Mouse (Mus musculus) midbrain, embryonic 15.5 days (tissue): ENCODE measurements at regions not wholly inside any gene's neighbourhood (a gene's known extent, or its start where the extent isn't known, plus 50 kb on each side); places are given as distances from the start of the nearest gene placed in this dataset.

ENCODE experiments used
- ATAC-seq: fragments of 200-750 bp; cut with Nextera tagmentation; replicated peaks from 2 replicates; pipeline ENCODE4 v1.8.0; 2017; ENCODE audit warnings: moderate TSS enrichment
- H3K27ac ChIP-seq: fragments of 300-500 bp; sonication (generic); 2 replicates; pipeline ENCODE4 v1.5.1; 2015; ENCODE audit warnings: mild to moderate bottlenecking, inconsistent platforms
- H3K27me3 ChIP-seq: fragments of 300-500 bp; sonication (generic); replicated peaks from 2 replicates; pipeline ENCODE4 v1.6.1; 2015; ENCODE audit warnings: inconsistent platforms
- H3K36me3 ChIP-seq: fragments of 300-500 bp; sonication (generic); replicated peaks from 2 replicates; pipeline ENCODE4 v1.6.1; 2015; ENCODE audit warnings: inconsistent platforms
- H3K4me1 ChIP-seq: fragments of 300-500 bp; sonication (generic); 2 replicates; pipeline ENCODE4 v1.6.1; 2015; ENCODE audit warnings: inconsistent platforms
- H3K4me2 ChIP-seq: fragments of 300-500 bp; sonication (generic); 2 replicates; pipeline ENCODE4 v1.6.1; 2015; ENCODE audit warnings: inconsistent platforms, mild to moderate bottlenecking, moderate library complexity
- H3K4me3 ChIP-seq: fragments of 300-500 bp; sonication (generic); 2 replicates; pipeline ENCODE4 v1.5.1; 2015; ENCODE audit warnings: mild to moderate bottlenecking, inconsistent platforms
- H3K9ac ChIP-seq: fragments of 300-500 bp; sonication (generic); 2 replicates; pipeline ENCODE4 v1.6.1; 2015; ENCODE audit warnings: mild to moderate bottlenecking, inconsistent platforms
- H3K9me3 ChIP-seq: fragments of 300-500 bp; sonication (generic); 2 replicates; pipeline ENCODE4 v1.6.1; 2016; ENCODE audit warnings: inconsistent platforms
- WGBS: fragments of 180-500 bp; shearing (Covaris S2); methylation state at CpG from one replicate; pipeline ENCODE4 v1.1.7; 2015; ENCODE audit warnings: mixed read lengths; 5-methylcytosine and 5-hydroxymethylcytosine counted together

DNA sequence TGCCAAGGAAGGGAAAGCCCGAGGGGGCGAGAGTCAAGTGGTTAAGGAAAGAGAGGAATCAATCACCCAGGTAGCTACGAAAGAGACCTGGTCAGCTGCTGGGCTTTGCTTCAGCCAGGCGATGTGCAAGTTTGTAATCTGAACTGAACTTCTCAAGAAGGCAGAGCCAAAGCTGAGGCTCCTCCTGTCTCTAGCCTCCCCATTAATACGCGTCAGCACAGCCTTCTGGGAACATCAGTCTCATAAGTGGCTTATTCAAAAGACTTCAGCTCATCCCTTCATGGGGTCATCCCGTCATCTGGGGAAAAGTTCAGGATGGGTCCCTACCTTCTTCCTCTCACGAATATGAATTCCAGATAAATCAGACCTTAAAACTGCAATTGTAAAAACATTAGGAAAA is 112.2 kb upstream of the Mgme1 start:
- no peak overlapping the region for H3K9ac ChIP-seq
- H3K27ac ChIP-seq = no peak overlapping the region
- no peak for ATAC-seq
- H3K4me2 ChIP-seq = no peak overlapping the region
- WGBS = 47% methylated on average over 8 of the region's 8 CpGs
- no peaks in the 10 kb centered on the region for H3K9me3 ChIP-seq
- H3K27me3 ChIP-seq = peaks cover 9% of the 10 kb centered on the region; the same call in 1 of the 2 replicates
- no peaks in the 10 kb centered on the region for H3K4me1 ChIP-seq
- H3K36me3 ChIP-seq = no peaks in the 10 kb centered on the region
- H3K4me3 ChIP-seq = no peak overlapping the region

DNA sequence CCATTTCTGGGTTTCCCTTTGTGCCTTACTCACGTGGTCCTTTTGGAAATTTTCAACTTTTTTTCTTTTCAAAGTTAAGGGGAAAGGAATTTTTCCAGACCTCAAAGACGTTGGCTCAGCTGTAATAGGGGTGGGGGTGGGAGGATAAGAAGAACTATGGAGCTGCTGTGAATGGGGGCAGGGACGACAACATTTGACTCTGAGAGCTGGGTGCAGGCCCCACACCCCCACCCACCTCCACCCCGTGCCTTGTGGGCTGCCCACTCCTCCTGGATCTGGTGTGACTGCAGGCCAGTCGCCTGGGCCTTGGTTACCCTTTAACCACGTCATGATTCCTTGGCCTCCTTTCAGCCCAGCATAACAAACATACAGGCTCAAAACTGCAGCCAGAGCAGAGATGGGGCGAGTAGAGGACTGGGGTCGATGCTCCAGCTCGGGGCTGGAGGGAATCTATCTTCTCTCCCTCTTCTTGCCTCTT is 110.6 kb upstream of the Mgme1 start:
- Histone ChIP-seq H3K36me3 (no peaks in the 10 kb centered on the region), H3K27ac (no peak overlapping the region), H3K4me1 (peaks cover 11% of the 10 kb centered on the region), H3K27me3 (peaks cover 9% of the 10 kb centered on the region; the same call in 1 of the 2 replicates), H3K9me3 (no peaks in the 10 kb centered on the region), H3K4me3 (no peak overlapping the region), H3K9ac (no peak overlapping the region), H3K4me2 (no peak overlapping the region)
- ATAC-seq = no peak
- WGBS = 52% methylated on average over 9 of the region's 9 CpGs

DNA sequence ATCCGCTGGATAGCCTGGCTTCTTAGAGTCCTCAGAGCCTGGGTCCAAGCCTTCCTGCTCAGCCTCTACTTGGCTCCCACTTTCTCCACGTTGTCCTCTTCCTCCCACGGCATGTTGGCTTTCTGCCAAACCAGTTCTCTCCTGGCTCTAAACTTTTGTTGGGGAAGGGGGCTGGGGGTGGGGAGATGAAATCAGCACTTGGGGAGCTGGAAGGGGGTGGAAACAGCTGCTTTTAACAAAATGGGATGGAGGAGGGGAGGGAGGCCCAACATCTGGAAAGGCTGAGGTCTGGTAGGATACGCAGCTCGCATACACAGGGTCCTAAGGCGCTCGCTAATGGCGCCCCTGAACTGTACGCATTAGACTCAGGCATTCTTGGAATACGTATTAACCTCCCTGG is 110.0 kb upstream of the Mgme1 start:
- Histone ChIP-seq H3K27me3 (peaks cover 9% of the 10 kb centered on the region; the same call in 1 of the 2 replicates), H3K4me2 (no peak overlapping the region), H3K9me3 (no peaks in the 10 kb centered on the region), H3K9ac (no peak overlapping the region), H3K27ac (no peak overlapping the region), H3K36me3 (no peaks in the 10 kb centered on the region), H3K4me3 (no peak overlapping the region), H3K4me1 (peaks cover 13% of the 10 kb centered on the region)
- ATAC-seq = no peak
- 71% methylated on average over 10 of the region's 10 CpGs for WGBS

DNA sequence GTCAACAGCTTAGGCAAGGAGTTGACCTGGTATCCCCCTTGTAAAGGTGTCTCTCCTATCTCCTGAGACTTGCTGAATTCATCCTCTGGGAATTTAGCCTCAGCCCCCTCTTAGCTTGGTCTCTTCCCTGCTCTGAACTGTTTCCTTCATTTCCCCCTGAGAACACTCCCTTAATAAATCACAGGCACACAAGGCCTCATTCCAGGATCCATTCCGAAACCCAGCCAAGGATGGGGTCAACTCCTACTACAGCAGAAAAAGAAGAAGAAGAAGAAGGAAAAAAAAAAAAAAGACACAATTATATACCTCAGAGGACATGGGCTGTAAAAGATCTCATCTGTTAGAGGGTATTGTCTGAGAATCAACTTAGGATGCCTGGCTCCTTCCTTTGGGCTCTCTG is 108.6 kb upstream of the Mgme1 start:
- no peak overlapping the region for H3K4me3 ChIP-seq
- H3K36me3 ChIP-seq = no peaks in the 10 kb centered on the region
- no peak overlapping the region for H3K4me2 ChIP-seq
- ATAC-seq = no peak
- no peak overlapping the region for H3K9ac ChIP-seq
- no peak overlapping the region for H3K27ac ChIP-seq
- H3K9me3 ChIP-seq = no peaks in the 10 kb centered on the region
- WGBS = 84% methylated on average over 1 of the region's 1 CpGs
- H3K27me3 ChIP-seq = peaks cover 5% of the 10 kb centered on the region; the same call in 1 of the 2 replicates
- H3K4me1 ChIP-seq = peaks cover 23% of the 10 kb centered on the region

DNA sequence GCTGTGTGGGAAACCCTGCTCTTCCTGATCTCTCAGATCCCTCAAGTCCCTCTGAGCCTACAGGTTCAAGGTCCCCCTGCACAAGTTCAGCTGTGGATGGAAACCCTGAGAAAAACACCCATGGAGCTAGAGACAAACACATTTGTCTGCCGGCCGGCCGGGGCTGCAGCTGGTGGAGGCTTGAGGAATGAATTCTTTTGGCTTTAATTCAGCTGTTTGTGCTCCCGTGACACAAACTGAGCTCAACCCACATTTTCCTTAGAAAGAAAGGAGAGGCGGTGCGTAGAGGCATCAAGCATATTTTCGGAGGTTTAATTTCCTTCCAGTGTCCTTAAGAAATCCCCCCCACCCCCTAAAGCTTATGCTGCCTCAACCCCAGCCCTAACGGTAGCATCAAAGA is 106.4 kb upstream of the Mgme1 start:
- H3K9ac ChIP-seq = peak overlapping the region; percentile 19; the same call in 1 of the 2 replicates
- H3K27ac ChIP-seq = peak overlapping the region; percentile 59
- peaks cover 23% of the 10 kb centered on the region for H3K4me1 ChIP-seq
- ATAC-seq = no peak
- H3K9me3 ChIP-seq = no peaks in the 10 kb centered on the region
- WGBS = 6% methylated on average over 8 of the region's 8 CpGs
- no peaks in the 10 kb centered on the region for H3K27me3 ChIP-seq
- H3K4me2 ChIP-seq = peak overlapping the region; percentile 73
- H3K36me3 ChIP-seq = no peaks in the 10 kb centered on the region
- peak overlapping the region; percentile 61 for H3K4me3 ChIP-seq

DNA sequence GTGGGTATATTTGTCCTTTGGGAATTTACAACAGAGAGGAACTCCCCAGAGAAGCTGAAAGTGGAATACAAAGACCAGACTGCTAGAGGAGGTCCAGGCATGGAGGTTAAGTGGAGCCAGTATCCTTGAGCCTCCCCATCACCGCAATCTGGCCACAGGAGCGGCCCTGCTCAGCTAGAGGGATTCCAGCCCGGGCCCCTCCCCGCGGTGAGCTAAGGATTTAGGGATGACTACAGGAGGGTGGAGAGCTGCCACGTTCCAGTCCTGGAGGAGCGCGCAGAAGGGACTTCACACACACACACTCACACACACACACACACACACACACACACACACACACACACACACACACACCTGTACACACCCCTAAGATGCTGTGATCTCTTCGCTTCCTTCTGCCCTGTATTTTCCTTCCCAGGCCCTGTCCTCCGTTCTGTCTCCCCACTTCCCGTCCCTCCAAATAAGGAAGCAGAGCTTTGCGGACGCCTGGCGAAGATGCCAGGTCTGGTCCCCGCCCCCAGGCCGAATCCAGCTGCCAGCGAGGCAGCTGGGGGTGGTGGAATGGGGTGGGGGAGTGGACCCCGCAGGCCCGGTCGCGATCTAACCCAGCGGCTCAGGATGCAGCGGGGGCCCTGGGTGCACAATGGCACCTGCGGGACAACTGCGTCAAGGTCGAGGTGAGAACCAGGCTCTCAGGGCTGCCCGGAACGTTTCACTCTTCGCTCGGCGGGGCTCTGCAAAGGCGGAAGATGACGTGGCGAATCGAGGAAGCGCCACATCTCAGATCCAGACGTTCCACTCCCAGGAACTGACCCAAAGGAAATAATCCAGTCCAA is 105.3 kb upstream of the Mgme1 start:
- ATAC-seq = peak; percentile 87
- Histone ChIP-seq H3K9me3 (no peaks in the 10 kb centered on the region), H3K4me1 (peaks cover 23% of the 10 kb centered on the region), H3K4me2 (peak overlapping the region; percentile 73), H3K27me3 (no peaks in the 10 kb centered on the region), H3K4me3 (peak overlapping the region; percentile 61), H3K36me3 (no peaks in the 10 kb centered on the region), H3K27ac (peak overlapping the region; percentile 97), H3K9ac (peak overlapping the region; percentile 84)
- WGBS = under 1% methylated on average over 36 of the region's 37 CpGs

DNA sequence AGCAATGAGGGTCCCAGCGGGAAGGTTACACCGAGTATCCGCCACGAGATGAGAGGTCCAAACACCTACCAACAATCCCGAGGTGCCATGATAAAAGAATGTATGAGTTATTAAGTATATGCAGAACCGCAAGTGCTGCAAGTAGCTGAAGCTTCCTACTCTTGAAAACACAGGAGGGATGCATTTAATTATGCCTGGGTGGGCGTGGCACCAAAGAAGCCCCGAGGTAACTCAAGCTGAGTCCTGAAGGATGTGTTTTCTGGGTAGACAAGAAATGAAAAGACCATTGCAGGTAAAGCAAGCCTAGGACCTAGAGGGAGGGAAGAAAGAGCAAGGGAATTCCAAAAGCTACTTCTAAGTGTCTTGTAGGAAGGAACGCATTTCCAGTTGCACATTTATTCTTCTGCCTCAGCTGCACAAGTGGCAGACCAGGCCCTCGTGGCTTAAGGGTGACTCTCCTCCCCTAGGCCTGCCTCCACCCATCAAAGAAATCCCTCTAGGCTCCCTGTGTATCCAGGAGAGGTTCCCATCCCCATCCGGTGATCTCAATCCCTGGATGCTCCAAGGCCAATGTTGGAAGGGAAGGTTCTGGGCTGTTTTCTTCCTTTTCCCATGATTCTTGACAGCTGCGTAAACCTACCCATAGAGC is 104.2 kb upstream of the Mgme1 start:
- ATAC-seq = no peak
- Histone ChIP-seq H3K4me1 (peaks cover 23% of the 10 kb centered on the region), H3K9me3 (no peaks in the 10 kb centered on the region), H3K9ac (peak overlapping the region; percentile 84), H3K4me2 (peak overlapping the region; percentile 73), H3K4me3 (peak overlapping the region; percentile 61), H3K36me3 (no peaks in the 10 kb centered on the region), H3K27me3 (no peaks in the 10 kb centered on the region), H3K27ac (peak overlapping the region; percentile 97)
- 28% methylated on average over 12 of the region's 12 CpGs for WGBS

DNA sequence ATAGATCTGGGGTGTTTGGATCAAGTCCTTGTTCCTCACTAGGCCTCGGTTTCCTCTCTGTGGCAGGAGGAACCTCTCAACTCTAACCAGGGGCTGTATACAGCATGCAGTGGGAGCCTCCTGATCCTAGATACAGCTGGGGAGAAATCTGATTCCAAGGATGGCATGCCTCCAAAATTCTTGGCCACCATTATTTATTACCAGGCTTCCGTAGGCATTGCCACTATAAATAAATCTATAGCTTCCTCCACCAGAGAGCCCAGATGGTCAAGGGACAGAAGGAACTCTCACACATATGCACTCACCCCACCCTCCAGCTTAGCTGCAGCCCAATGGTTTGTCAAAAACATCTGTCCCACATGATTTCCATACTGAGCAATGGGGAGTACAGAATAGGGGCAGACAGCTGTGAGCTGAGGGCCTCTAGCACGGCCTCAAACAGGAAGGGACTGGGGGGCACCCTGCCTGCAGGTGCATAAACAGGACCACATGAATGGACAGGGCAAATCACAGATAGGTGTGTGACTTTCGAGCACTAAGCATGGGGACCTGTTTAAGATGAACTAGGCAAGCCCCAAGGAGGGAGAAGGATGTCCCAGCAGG is 100.8 kb upstream of the Mgme1 start:
- Histone ChIP-seq H3K36me3 (no peaks in the 10 kb centered on the region), H3K9ac (no peak overlapping the region), H3K9me3 (no peaks in the 10 kb centered on the region), H3K4me1 (peaks cover 12% of the 10 kb centered on the region), H3K27ac (no peak overlapping the region), H3K27me3 (no peaks in the 10 kb centered on the region), H3K4me2 (no peak overlapping the region), H3K4me3 (no peak overlapping the region)
- no peak for ATAC-seq
- 79% methylated on average over 4 of the region's 4 CpGs for WGBS

DNA sequence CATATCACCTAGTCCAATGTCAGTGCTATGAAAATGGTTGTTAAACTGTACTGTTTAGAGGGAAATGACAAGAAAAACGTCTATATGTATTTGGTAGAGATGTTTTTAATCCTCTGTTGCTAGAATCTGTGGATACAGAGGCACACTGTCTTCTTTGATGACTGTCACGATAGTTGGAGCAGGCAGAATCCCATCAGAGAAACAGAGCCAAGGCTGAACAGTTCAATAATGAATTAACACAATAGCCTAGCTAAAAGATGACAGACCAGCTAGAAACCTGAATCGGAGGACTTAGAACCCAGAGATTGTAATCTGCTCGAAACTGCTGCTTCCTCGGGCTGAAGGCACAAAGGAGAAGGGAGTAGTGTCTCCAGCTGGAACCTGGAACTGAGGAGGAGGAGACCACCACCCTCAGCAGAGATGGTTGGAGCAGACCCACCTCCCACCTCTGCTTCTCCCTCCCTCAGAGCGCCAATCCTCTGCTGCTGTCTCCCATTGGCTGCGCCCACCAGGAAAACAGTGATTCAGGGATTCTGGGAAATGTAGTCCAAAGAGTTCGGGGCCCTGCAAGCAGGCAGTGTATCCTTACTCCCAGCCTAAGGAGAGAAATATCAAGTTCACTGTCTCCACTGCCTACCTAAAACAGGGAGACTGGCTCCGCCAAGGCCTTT is 98.2 kb upstream of the Mgme1 start:
- Histone ChIP-seq H3K9ac (peak overlapping the region; percentile 44), H3K4me2 (peak overlapping the region; percentile 43), H3K27me3 (no peaks in the 10 kb centered on the region), H3K4me3 (peak overlapping the region; percentile 33), H3K4me1 (no peaks in the 10 kb centered on the region), H3K27ac (peak overlapping the region; percentile 71), H3K9me3 (no peaks in the 10 kb centered on the region), H3K36me3 (no peaks in the 10 kb centered on the region)
- 13% methylated on average over 9 of the region's 9 CpGs for WGBS
- peak; percentile 99 for ATAC-seq

DNA sequence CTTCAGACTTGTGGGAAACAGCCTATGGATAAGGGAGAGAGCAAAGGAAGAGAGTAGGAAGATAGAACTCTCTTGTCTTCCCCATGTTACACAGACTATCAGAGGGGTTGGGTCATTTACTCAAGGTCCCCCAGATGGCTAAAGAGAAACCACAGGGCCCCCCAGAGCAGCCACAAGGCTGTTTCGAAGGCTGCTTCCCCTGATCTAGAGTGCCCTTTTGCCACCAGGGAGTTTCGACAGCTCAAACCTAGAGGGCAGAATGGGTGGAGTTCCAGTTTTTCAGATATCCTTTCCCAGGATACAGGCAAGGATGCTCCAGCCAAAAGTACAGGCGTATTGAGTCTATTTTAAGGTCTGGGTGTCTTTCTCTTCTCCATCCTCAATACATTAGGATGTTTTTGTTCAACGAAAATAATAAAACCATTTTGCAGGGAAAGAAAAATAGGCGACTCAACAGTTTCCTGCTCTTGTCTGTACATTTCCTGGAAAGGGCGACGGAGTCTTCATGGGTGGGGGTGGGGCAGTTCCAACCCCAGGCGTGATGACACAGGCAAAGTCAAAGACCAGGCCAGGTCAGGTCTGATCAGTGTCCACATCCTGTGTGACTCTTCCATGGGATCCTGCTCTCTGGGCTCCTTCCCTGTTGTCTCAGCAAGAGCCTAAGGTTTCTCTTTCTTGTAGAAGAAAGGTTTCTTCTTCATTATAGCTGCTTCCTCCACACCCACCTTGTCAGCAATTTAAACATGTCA is 96.9 kb upstream of the Mgme1 start:
- Histone ChIP-seq H3K27me3 (no peaks in the 10 kb centered on the region), H3K4me3 (no peak overlapping the region), H3K4me2 (no peak overlapping the region), H3K36me3 (no peaks in the 10 kb centered on the region), H3K4me1 (no peaks in the 10 kb centered on the region), H3K9ac (no peak overlapping the region), H3K27ac (no peak overlapping the region), H3K9me3 (no peaks in the 10 kb centered on the region)
- WGBS = 86% methylated on average over 8 of the region's 8 CpGs
- no peak for ATAC-seq

DNA sequence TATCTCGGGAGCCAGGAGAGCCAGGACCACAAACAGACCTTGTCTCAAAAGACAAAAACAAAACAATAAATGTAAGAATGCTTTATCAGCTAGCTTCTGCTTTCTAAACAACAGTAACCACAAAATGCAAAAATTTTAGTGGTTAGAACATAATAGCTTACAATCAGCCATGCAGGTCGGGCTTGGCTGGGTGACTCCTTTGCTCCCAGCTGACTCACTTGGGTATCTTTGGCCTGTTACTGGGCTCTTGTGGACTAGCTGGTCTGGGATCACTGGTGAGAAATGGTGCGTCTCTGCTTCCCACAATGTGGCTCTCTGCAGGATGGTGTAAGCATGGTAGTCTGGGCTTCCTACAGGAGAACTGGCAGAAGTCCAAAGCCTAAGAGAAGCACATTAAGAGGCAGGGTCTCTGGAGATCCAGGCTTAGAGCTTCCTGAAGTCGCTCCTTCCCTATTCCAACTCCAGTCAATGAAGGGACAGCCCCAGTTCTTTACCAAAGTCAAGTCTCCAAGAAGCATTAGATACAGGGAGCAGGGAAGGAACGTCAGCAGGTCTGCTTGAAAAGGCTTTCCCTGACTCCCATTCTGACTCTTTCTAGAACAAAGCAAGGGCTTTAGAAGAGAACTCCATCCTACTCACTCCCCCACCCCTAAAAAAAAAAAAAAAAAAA is 96.0 kb upstream of the Mgme1 start:
- H3K4me3 ChIP-seq = no peak overlapping the region
- WGBS = 83% methylated on average over 5 of the region's 5 CpGs
- no peaks in the 10 kb centered on the region for H3K36me3 ChIP-seq

More for the DNA sequence above, 96.0 kb upstream of the Mgme1 start:
- Histone ChIP-seq H3K4me2 (no peak overlapping the region), H3K27me3 (no peaks in the 10 kb centered on the region), H3K27ac (no peak overlapping the region), H3K9ac (no peak overlapping the region), H3K4me1 (no peaks in the 10 kb centered on the region), H3K9me3 (no peaks in the 10 kb centered on the region)
- no peak for ATAC-seq
